Mouse (Mus musculus) CH12.LX (cell line): ENCODE measurements around the gene Aftph. TPM values are rescaled to one million over a fixed set of nuclear protein-coding genes. Genes with fewer than 3 reads are reported as not detected.

Experiments used
- DNase-seq: peaks from one replicate; pipeline ENCODE4 v3.0.0-alpha.2; 2013; ENCODE audit errors: extremely low read depth
- H3K27ac ChIP-seq: 2 replicates; pipeline ENCODE4 v1.5.1; 2012; ENCODE audit warnings: low read depth, mild to moderate bottlenecking, control low read depth, moderate library complexity; ENCODE audit not compliant: insufficient read depth
- H3K27me3 ChIP-seq: replicated peaks from 2 replicates; pipeline ENCODE3; 2012; ENCODE audit warnings: inconsistent platforms
- H3K36me3 ChIP-seq, 2 experiments: replicated peaks in 1 of 2; 2 replicates each; pipeline versions ENCODE3 to v1.6.1; 2012; ENCODE audit warnings: inconsistent platforms in 1 of 2, low read length in 1 of 2, mild to moderate bottlenecking in 1 of 2, mixed read lengths in 1 of 2, moderate library complexity in 1 of 2; ENCODE audit not compliant: control insufficient read depth in 1 of 2, insufficient read depth in 1 of 2
- H3K4me1 ChIP-seq, 2 experiments: 2 replicates each; pipeline ENCODE4 v1.6.1; 2012; ENCODE audit warnings: inconsistent platforms in 1 of 2, moderate library complexity in 1 of 2; ENCODE audit not compliant: insufficient read depth in 2 of 2, control insufficient read depth in 1 of 2
- H3K4me2 ChIP-seq: 2 replicates; pipeline ENCODE4 v1.6.1; 2012; ENCODE audit warnings: low read depth, mild to moderate bottlenecking, control low read depth; ENCODE audit not compliant: poor library complexity, insufficient read depth, severe bottlenecking
- H3K4me3 ChIP-seq, 3 experiments: fragments of 150-350 bp in 1 of 3; sonication (generic) in 1 of 3; replicated peaks in 1 of 3; 2 replicates each; pipeline versions ENCODE3 to v1.5.1; 2011 to 2012; ENCODE audit warnings: low read depth in 2 of 3, low read length in 2 of 3, mild to moderate bottlenecking in 2 of 3, moderate library complexity in 2 of 3, control low read depth in 1 of 3, improper control_type of control experiment in 1 of 3, inconsistent platforms in 1 of 3, mixed read lengths in 1 of 3; ENCODE audit not compliant: poor library complexity in 1 of 3
- H3K79me2 ChIP-seq: replicated peaks from 2 replicates; pipeline ENCODE4 v1.6.1; 2012; ENCODE audit warnings: mild to moderate bottlenecking, moderate library complexity; ENCODE audit not compliant: control insufficient read depth, poor library complexity, insufficient read depth, severe bottlenecking; ENCODE audit errors: extremely low read depth
- H3K9ac ChIP-seq: 2 replicates; pipeline ENCODE4 v1.6.1; 2012; ENCODE audit warnings: low read depth, mild to moderate bottlenecking, control low read depth, moderate library complexity; ENCODE audit not compliant: insufficient read depth
- H3K9me3 ChIP-seq: replicated peaks from 2 replicates; pipeline ENCODE3; 2012; ENCODE audit warnings: low read length, inconsistent platforms, mixed read lengths
- BHLHE40 ChIP-seq: IDR thresholded peaks from 2 replicates; pipeline ENCODE4 v1.6.1; 2011; ENCODE audit warnings: mild to moderate bottlenecking, low read depth, low read length, improper control_type of control experiment
- CHD1 ChIP-seq: IDR thresholded peaks from 2 replicates; pipeline ENCODE4 v1.6.1; 2012; ENCODE audit warnings: low read depth, low read length, improper control_type of control experiment, inconsistent platforms
- CHD2 ChIP-seq: IDR thresholded peaks from 2 replicates; pipeline ENCODE4 v1.6.1; 2011; ENCODE audit warnings: low read length, improper control_type of control experiment
- EP300 ChIP-seq: IDR thresholded peaks from 2 replicates; pipeline ENCODE4 v1.6.1; 2011; ENCODE audit warnings: low read length, improper control_type of control experiment
- GABPA ChIP-seq: IDR thresholded peaks from 2 replicates; pipeline ENCODE4 v1.6.1; 2012; ENCODE audit warnings: low read depth, low read length, improper control_type of control experiment, inconsistent platforms; ENCODE audit not compliant: insufficient replicate concordance
- HCFC1 ChIP-seq: IDR thresholded peaks from 2 replicates; pipeline ENCODE4 v1.6.1; 2012; ENCODE audit warnings: low read depth, mild to moderate bottlenecking, inconsistent platforms, low read length, improper control_type of control experiment
- IRF4 ChIP-seq: IDR thresholded peaks from 2 replicates; pipeline ENCODE4 v1.6.1; 2014; ENCODE audit warnings: low read depth, mild to moderate bottlenecking, inconsistent platforms, low read length, improper control_type of control experiment
- JUN ChIP-seq: IDR thresholded peaks from 2 replicates; pipeline ENCODE4 v1.6.1; 2011; ENCODE audit warnings: low read depth, mild to moderate bottlenecking, low read length, improper control_type of control experiment, moderate library complexity; ENCODE audit not compliant: insufficient read depth
- KAT2A ChIP-seq: IDR thresholded peaks from 2 replicates; pipeline ENCODE4 v1.6.1; 2012; ENCODE audit warnings: low read length, improper control_type of control experiment, inconsistent platforms; ENCODE audit not compliant: insufficient replicate concordance
- MAZ ChIP-seq: IDR thresholded peaks from 2 replicates; pipeline ENCODE4 v1.6.1; 2012; ENCODE audit warnings: low read depth, mild to moderate bottlenecking, inconsistent platforms, low read length, improper control_type of control experiment, moderate library complexity
- MEF2A ChIP-seq: IDR thresholded peaks from 2 replicates; pipeline ENCODE4 v1.6.1; 2014; ENCODE audit warnings: low read depth, mild to moderate bottlenecking, inconsistent platforms, low read length, improper control_type of control experiment, borderline replicate concordance
- NELFE ChIP-seq: IDR thresholded peaks from 2 replicates; pipeline ENCODE4 v1.6.1; 2011; ENCODE audit warnings: low read depth, low read length, improper control_type of control experiment
- NRF1 ChIP-seq: IDR thresholded peaks from 2 replicates; pipeline ENCODE4 v1.6.1; 2014; ENCODE audit warnings: low read depth, mild to moderate bottlenecking, inconsistent platforms, low read length, improper control_type of control experiment, moderate library complexity
- POLR2AphosphoS2 ChIP-seq: IDR thresholded peaks from 2 replicates; pipeline ENCODE4 v1.6.1; 2011; ENCODE audit warnings: low read depth, low read length, improper control_type of control experiment
- SIN3A ChIP-seq: IDR thresholded peaks from 2 replicates; pipeline ENCODE4 v1.6.1; 2012; ENCODE audit warnings: low read length, improper control_type of control experiment, inconsistent platforms
- SMC3 ChIP-seq: IDR thresholded peaks from 2 replicates; pipeline ENCODE4 v1.6.1; 2011; ENCODE audit warnings: low read depth, low read length, improper control_type of control experiment
- TBP ChIP-seq: conservative IDR thresholded peaks from 2 replicates; pipeline ENCODE4 v1.6.1; 2011; ENCODE audit warnings: low read depth, low read length, improper control_type of control experiment
- USF2 ChIP-seq: conservative IDR thresholded peaks from 2 replicates; pipeline ENCODE4 v1.6.1; 2011; ENCODE audit warnings: low read depth, low read length, improper control_type of control experiment
- ZC3H11A ChIP-seq: IDR thresholded peaks from 2 replicates; pipeline ENCODE4 v1.6.1; 2012; ENCODE audit warnings: low read depth, mild to moderate bottlenecking, inconsistent platforms, low read length, improper control_type of control experiment
- ZMIZ1 ChIP-seq: IDR thresholded peaks from 2 replicates; pipeline ENCODE4 v1.6.1; 2012; ENCODE audit warnings: low read depth, mild to moderate bottlenecking, inconsistent platforms, low read length, improper control_type of control experiment
- ZNF384 ChIP-seq: IDR thresholded peaks from 2 replicates; pipeline ENCODE4 v1.6.1; 2012; ENCODE audit warnings: low read depth, low read length, improper control_type of control experiment, inconsistent platforms
- dilution Hi-C: fragments of 300-500 bp; cut with MboI; formaldehyde crosslinking; loops from 2 replicates; pipeline ENCODE4 v1.14.3; 2020; ENCODE audit warnings: low sequenced_read_pairs; ENCODE audit not compliant: extremely low pct_unique_long_range_greater_than_20kb, extremely low pct_ligation_motif_present
- in situ Hi-C: fragments of 300-500 bp; cut with MboI; formaldehyde crosslinking; loops from 3 replicates; pipeline ENCODE4 v1.14.3; 2019; ENCODE audit warnings: low sequenced_read_pairs, low pct_ligation_motif_present, low pct_unique_long_range_greater_than_20kb, mixed read lengths
- polyA plus RNA-seq: library from polyadenylated mRNA; unstranded; fragments of >175 nt; gene quantifications from 2 replicates; pipeline ENCODE4 v1.2.1, GENCODE M21; 2012; ENCODE audit warnings: low read depth; ENCODE audit not compliant: insufficient read length
- total RNA-seq, 2 experiments: library from RNA; depleted of rRNA; stranded (reverse); fragments of 300-350 nt in 1 of 2; fragments of >200 nt in 1 of 2; gene quantifications; 2 replicates each; pipeline ENCODE4 v1.2.3; 2012 to 2014

Aftph gene
- total and polyA plus RNA-seq, 3 experiments, result 53.7 to 80.0 (median 53.9) TPM

DNA sequence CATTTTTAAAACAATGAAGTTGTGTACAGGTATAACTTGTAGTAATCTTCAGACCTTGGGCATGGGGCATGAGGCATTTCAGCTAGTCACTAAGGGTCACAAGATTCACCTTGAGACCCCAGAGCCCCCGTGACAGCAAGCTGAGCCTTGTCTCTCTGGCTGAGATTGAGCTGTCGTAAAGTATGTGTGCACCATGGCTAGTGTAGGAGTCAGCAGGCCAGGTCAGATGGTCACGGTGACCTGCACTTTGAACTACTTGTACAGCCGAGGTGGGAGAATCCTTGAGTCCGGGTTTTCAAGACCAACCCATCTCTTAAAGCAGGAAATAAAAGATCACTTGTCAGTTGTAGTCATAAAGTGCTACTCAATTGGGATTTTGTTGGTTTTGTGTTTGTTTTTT lies 98.2 kb downstream of the Aftph start:
- H3K9ac ChIP-seq, result no peak overlapping the region
- peaks cover 5 to 68% of the 10 kb centered on the region in 2 experiments for H3K4me1 ChIP-seq
- no peaks in the 10 kb centered on the region for H3K9me3 ChIP-seq
- peaks cover 16% of the 10 kb centered on the region for H3K79me2 ChIP-seq
- H3K36me3 ChIP-seq, result peaks cover 3 to 15% of the 10 kb centered on the region in 2 experiments
- DNase-seq, result no peak
- no peak overlapping the region for H3K4me2 ChIP-seq
- TF ChIP-seq ZMIZ1 (no peak), CHD2 (no peak), ZC3H11A (no peak), KAT2A (no peak), CHD1 (no peak), NRF1 (no peak), MAZ (no peak), HCFC1 (no peak), SMC3 (no peak), NELFE (no peak), BHLHE40 (no peak), EP300 (no peak), TBP (no peak), SIN3A (no peak), MEF2A (no peak), POLR2AphosphoS2 (no peak), GABPA (no peak), ZNF384 (no peak), JUN (no peak)
- no peak overlapping the region for H3K27ac ChIP-seq
- dilution Hi-C loops, result no loop called here
- no peaks in the 10 kb centered on the region for H3K27me3 ChIP-seq
- in situ Hi-C loops, result no loop called here
- H3K4me3 ChIP-seq, result no peak overlapping the region

DNA sequence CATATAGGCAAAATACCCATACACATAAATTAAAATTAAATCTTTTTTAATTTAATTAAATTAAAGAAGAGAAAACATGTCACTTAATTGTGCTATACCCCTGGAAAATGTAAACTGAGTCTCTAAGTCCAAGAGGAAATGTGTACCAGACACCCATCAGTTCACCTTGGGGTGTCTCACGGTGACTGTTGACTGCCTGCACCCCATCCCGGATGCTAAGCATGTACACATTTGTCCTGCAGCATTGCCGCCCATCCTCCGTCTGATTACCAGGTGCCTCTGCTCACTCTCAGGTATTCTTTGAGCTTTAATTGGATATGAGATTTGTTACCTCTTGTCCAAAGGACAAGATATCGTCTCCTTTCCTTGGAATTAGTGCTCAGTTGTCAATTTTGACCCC lies 99.1 kb downstream of the Aftph start:
- peaks cover 5 to 59% of the 10 kb centered on the region in 2 experiments for H3K4me1 ChIP-seq
- peaks cover 0 to 7% of the 10 kb centered on the region in 2 experiments for H3K36me3 ChIP-seq
- H3K9me3 ChIP-seq, result no peaks in the 10 kb centered on the region
- H3K4me3 ChIP-seq, result no peak overlapping the region
- no peak overlapping the region for H3K4me2 ChIP-seq
- no peak overlapping the region for H3K27ac ChIP-seq
- in situ Hi-C loops, result no loop called here
- no peak for DNase-seq
- H3K27me3 ChIP-seq, result no peaks in the 10 kb centered on the region
- dilution Hi-C loops, result no loop called here
- H3K79me2 ChIP-seq, result peaks cover 16% of the 10 kb centered on the region
- TF ChIP-seq IRF4, result no peak
- TF ChIP-seq USF2, result no peak
- TF ChIP-seq EP300, result no peak
- no peak for TF ChIP-seq CHD1
- H3K9ac ChIP-seq, result no peak overlapping the region
